Mouse (Mus musculus) natural killer cell, adult 2 months (primary cell): ENCODE measurements around the gene Ints4.
"Not testable (repeated sequence)": the region's sequence is repeated elsewhere in the genome, so short reads cannot be mapped to it uniquely, and the experiment has no call there.

Source experiments
- DNase-seq, 2 experiments: peaks; one replicate each; pipeline ENCODE4 v3.0.0; 2022; ENCODE audit warnings: low spot score in 2 of 2

Gene Ints4

DNA sequence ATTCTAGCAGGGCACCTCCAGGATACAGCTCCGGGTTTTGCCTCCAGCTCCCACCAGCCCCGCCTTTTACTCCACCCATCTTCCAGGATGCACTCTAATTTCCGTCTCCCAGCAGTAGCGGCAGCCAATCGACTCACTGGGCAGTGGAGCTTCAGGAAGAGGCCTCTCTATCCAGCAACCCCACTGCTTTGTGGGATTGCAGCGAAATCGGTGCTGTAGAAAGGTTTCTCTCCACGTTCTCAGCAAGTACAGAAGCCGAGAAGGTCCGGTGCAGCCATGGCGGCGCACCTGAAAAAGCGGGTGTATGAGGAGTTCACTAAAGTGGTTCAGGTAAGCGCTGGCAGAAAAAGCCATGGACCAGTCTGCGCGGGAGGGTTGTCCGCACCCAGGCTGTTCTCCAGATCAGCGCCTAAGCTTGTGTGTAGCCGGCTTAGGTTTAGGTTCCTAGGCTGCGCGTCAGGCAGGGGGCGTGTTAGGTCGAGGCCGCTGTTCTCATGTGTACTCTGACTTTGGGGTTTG, at the start of gene Ints4:
Ints4 (plus strand) TSS at position 136 of the 519 bp plus-strand sequence.
- peak; percentile 75 to 84 for DNase-seq

DNA sequence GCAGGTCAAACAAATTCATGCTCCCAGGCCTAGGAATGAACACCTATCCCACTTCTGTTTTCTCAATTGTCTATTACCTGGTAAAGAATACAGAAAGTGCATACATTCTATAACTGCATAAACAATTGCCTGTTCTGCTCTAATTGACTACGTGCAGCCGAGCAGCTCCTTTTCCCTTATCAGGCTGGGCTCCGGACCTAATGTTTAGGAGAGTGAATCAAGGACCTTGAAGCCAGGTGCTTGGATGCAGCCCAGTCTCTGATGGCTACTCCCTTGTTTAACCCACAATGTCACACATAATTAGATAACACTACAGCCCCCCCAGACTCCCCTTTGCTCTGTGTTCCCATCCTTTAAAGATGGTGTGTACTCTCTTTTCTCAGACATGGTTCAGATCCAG, 47.2 kb upstream of the Ints4 start:
- DNase-seq = not testable (repeated sequence)

DNA sequence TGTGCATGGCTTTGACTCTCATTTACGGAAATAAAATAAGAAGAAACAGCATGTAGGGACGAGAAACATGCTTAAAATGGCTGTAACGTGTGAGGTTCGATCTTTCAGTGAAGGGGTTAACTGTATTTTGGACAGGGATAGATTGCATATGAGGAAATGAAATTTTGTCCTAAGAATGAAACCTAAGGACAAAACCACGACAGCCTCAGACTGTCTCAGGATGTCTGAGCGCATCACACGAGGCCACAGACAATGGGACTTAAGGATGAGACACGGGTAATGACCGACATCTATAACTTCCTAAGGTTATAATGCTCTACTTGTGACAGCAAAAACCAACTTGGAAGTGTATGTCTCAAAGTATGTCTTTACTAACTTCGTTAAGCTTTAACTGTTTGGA, 46.2 kb upstream of the Ints4 start:
- no peak for DNase-seq

DNA sequence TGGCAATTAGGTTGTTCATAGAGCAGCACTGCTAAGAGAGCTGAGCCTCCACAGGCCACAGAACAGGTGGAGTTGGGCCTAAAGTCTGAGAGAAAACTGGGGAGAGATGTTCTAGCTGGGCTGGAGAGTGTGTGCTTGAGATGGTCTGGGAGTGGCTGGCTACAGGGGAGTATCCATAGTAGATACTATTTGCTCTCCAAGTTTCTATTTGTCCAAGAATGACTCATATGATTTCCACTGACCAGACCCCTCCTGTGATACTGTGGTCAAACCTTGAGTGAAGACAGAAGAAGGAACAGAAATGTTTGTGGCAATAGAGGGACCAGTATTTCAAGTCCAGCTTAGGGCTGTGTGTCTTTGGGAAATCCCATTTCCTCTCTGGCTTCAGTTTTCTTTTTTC, 41.8 kb upstream of the Ints4 start:
- DNase-seq = no peak

DNA sequence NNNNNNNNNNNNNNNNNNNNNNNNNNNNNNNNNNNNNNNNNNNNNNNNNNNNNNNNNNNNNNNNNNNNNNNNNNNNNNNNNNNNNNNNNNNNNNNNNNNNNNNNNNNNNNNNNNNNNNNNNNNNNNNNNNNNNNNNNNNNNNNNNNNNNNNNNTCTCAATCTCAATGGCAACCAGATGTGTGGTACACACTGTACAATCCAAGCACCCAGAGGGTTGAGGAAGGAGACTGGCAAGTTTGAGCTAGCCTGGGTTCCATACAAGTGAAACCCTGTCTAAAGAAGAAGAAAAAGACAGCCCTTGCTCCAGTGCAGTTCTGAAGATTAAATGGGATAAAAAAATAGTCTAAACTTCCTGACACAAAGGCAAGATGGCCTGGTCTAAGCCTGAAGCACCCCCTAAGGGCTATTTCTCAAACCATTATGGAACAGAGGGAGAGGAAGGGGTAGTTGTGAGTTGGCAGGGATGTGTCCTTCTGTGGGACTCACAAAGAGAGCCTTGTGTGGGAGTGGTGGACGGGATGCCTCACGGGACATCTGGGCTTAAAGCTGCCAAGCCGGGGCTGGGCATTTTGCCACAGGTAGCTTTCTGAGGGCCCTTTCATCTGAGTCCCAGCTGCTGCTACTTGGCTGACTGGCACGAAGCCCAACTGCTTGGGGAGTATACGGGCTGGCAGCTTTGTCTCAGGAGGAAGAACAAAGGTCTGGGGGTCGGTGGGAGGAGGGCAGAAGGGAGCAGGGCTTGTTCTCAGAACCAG, 34.4 kb upstream of the Ints4 start:
- DNase-seq = no peak

DNA sequence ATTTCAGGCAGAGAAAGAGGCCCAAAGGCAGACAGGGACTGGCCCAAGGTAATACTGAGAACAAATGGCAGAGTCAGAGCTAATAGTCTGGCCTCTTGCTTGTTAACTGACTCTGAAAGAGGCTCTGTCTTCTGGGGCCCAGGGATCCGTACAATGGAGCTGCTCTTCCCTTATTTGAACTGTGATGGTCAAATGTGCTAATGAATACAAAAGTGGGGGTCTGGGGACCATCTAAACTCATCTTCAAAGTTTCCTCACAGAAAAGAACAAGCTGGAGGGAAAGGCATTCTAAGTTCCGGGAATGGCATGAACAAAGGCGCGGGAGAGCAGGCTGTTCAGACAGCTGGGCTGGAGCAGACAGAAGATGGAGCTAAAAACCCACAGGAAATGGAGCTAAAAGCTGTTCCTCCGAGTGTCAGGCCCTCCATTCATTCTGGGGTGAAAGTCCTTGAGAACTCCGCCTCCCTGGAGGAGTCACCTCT, 33.7 kb upstream of the Ints4 start:
- DNase-seq = no peak

DNA sequence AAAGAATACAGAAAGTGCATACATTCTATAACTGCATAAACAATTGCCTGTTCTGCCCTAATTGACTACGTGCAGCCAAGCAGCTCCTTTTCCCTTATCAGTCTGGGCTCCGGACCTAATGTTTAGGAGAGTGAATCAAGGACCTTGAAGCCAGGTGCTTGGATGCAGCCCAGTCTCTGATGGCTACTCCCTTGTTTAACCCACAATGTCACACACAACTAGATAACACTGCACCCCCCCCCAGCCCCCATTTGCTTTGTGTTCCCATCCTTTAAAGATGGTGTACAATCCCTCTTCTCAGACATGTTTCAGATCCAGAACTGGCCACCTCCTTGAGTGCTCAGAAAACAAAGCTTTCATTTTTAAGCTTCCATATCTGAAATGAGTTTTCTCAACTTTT, 29.7 kb upstream of the Ints4 start, which contains the start of gene Kctd14:
Kctd14 (plus strand) TSS at position 301 of the 400 bp plus-strand sequence.
- DNase-seq = not testable (repeated sequence)

DNA sequence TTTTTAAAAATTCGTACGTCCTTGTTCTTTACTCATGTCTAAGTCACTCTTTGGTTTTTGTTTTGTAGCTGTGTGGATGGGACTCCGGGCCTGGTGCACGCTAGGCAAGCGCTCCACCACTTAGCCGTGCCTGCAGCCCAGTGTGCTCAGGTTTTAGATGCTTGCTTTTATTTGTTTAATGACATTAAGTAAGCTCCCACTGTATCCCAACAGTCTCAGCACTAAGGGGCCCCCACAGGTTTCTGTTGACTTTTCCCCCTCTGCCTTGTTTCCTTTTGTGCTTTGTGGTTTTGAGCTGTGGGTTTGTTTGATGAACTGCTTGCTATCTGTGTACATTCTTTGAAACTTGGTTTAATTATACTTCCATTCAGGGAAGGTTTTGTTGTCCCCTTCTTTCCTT, 28.6 kb upstream of the Ints4 start:
- no peak for DNase-seq

DNA sequence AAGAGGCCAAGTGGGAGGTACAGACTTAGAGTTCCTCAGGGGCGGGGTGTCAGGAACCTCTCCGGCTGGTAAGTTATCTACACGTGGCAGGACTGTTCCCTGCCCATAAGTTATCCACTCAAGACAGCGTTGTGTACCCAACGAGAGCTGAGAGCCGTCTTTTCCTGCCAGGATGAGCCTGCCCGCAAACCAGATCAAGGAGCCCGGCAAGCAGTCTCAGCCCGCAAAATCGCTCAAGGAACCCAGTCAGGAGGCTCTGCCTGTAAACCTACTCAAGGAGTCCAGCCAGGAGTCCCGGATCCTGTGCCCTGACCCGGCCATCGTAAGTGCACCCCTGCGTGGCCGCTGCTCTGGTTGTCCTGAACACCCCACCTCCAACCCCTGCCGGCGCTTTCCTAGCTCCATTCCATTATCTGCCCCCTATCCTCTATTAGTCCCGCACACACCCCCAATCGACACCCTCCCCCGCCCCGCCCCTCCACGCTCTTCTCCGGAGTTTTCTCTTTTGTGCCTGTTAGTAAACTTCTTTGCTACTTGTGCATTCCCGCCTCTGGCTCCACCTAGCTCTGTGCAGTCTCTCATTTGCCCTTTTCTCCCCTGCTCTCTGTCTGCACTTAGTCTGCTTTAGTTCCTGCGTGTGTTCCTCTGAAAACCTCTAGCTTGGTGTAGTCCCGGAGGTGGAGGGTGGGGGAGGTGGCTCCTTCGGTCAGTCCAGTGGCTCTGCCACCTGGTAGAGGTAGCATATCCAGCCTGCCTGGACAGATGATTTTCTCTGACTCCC, 27.4 kb upstream of the Ints4 start:
- peak; percentile 4 to 7 for DNase-seq

DNA sequence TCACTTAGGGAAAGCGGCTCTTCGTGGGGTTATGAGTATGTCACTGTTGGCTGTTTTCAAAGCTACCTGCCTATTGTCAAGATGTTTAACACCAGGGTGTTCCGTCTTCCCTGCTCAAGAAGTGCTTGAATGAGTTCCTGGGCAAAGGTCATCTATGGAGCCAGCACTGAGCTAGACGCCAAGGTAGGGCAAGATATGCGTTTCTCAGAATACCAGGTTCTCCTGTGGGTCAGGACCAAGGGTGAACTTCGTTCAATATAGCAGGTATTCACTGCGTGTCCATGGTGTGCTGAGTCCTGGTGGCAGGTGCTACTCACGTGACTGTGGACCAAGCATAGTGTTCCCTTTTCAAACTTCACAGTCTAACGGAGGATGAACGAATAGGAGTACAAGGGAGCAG, 26.0 kb upstream of the Ints4 start:
- DNase-seq = no peak

DNA sequence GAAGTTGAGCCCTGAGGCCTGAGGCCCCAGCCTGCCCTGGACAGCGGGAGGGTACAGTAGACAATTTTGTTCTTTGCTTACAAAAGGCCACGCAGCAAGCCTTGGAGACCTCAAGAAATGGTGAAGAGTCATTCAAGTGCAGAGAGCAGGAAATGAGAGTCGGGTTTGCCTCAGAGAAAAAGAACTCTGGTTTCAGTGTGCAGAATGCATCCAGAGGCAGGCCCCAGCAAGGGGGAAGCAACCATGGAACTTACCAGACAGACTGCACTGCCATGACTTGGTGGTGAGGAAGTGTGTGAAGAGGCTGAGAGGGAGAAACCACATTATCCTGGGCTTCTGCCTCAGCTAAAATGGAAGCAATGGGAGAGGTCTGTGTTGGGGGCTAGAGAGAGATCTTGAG, 25.2 kb upstream of the Ints4 start:
- no peak for DNase-seq

DNA sequence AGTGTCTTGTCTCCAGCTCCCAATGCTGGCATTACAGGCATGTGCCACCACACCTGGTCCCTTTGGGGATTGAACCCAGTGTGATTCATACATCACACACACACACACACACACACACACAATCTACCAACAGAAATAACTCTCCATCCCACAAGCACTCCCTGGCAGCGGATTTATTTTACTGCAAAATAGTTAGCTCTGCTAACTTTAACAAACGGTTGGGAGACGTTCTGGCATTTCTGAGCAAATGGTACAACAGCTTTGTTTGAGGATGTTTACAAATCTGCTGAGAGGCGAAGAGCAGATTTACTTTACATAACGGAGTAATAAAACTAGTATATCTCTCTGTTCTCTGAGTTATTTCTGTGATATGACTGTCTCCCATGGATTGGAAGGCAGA, 7.8 kb upstream of the Ints4 start:
- no peak for DNase-seq

DNA sequence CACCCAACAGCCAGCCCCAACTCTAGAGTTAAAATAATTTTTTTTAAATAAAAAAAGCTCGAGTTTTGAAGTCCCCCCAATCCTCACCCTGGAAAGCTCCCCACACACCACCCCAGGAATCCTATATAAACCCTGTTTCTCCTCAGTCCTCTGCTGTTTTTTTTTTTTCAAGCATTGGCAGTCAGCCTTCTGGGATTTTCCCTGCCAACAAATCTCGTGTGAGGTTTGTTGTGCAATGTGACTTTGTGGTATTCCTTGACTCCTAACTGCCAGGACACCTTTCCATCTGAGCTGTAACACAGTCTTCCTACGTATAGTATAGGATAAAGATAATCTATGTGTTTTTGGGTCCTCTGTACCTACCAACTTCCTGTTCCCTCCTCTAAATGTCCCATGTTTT, 1.4 kb upstream of the Ints4 start:
- DNase-seq = no peak

DNA sequence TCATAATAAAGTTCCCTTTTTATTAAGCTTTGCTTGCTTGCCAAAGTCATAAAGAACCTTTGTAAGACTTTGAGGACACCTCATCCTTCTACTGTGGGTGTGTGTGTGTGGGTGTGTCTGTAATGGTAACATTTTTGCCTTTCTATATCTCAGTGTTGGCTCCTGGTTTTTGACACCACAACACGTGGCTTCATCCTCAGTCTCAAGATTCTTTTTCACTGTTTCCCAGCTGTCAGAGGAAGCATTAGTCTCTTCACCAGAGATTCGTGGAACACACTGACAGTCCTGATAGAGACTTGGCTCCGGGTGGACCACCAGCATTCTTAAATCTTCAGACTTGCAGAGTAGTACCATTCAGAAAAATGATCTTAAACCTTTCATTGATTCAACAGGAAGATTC, 466 bp upstream of the Ints4 start:
- no peak for DNase-seq

DNA sequence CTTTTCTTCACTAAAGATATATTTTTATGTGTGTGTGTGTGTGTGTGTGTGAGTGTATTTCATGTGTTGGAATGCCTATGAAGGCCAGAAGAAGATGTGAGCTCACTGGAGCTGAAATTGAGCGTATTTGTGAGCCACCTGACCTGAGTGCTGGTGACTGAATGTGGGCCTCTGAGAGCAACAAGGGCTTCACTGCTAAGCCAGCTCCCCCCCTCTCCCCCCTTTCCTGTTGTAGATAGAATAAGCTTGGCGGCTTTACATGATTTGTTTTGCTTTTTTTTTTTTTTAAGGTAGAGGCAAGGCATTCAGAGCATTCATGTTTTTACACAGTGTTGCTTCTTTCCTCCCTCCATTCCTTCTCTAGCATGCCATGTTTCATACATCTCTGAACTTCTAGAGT, 2.6 kb downstream of the Ints4 start:
- no peak for DNase-seq

DNA sequence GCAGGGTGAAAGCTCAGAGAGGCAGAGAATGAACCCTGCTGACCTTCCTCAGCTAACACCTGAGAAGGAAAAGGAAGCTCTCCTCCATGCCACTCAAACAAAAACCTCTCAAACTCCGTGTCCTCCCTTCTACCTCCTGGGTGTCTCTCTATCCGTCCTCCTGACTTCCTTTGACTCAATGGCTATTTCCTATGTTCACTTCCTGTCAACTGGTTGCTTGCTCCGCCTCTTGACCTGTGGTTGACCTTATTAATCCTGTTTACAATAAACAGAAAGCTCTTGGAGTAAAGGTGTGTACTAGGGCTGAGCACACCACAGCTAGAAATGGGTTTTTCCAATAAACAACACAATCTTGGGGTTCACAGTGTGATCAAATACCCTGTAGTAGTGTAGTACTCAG, 10.4 kb downstream of the Ints4 start:
- DNase-seq = no peak

DNA sequence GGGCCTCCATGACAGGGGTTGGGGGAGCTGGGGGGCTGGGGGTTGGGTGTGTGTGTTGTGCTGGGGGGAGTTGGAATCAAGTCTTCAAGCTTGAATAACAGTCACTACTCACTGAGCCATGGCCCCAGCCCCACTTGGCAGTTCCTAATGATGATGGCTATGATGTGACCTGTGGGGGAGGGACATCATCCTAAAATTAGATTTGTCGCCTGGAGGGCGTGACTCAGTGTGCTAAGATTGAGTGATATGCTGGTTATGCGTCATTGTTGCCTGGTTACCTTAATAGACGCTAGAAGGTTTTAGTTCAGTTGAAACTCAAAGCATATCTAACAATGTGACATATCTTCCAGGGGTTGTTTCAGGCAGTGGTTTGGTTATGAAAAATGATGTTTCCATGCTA, 11.7 kb downstream of the Ints4 start:
- peak in 1 of 2 experiments; percentile 3 for DNase-seq

DNA sequence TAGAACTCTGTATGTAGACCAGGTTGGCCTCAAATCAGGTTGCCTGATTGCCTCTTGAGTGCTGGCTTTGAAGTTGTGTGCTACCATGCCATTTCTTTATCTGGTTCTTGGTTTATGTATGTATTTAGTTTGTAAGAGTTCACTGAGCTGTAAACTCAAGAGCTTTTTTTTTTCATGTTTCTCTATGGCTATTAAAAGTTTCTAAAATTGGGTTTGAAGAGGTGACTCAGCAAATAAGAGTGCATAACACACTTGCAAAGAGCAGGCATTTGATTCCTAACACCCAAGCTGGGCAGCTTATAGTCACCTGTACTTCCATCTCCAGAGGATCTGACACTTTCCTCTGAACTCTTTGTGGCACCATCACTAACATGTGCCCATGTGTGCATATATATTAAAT, 14.3 kb downstream of the Ints4 start:
- DNase-seq = no peak

DNA sequence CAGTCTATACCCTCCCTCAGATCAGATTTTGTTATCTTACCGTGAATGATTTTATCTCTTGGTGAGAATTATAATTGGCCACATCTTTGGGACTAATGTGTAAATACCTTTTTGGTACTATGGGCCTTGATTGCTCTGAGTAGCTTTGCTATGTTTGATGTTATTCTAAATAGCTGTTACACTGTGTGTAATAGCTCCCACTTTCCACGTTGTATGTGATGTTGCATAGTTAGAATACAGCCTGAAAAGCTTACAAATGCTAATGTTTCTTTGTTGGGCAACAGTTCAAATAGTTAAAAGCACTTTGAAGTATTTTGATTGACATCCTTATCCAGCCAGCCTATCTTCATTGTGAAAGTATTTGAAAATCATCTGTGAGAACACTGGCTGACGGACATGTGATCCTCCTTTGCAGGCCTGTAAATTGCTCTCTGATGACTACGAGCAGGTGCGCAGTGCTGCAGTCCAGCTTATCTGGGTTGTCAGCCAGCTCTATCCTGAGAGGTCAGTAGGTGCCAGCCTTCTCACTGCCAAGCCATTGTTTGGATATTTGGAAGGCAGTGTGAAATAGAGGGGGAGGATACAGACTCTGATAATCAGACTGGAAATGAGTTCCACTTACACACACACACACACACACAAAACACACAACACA, 19.9 kb downstream of the Ints4 start:
- no peak for DNase-seq

DNA sequence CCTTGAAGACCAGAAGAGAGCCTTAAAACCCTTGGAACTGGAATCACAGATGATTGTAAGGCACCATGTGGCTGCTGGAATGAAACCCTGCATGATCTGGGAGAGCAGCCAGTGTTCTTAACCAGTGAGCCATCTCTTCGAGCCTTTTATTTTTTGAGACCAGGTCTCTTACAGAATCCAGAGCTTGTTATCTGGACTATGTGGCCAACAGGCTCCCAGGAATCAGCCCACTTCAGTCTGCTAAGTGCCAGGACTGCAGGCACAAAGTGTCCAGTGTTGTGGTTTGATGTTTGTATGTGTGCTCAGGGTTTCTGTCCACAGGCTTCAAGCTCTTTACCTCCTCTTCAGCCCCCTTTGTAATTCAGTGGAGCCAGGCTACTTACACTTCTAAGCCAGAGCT, 34.0 kb downstream of the Ints4 start:
- no peak for DNase-seq

DNA sequence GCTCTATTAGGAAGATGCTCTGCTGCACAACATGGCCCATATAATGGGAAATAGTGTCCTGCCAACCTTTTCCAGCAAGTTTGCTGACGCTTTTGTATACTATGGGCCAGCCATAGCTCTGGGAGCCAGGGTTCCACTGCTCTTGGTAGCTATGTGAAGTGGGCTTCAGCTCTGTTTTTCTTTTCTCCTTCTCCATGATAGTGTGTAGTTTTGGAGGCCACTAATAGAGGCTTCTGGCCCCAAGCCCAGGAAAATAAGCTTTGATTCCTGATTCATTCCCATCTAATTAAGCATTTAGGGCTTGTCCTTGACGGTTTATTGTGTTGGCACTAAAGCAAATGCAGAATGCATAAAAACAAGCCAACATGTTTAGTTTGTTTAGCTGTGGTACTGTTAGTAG, 39.2 kb downstream of the Ints4 start:
- DNase-seq = no peak

DNA sequence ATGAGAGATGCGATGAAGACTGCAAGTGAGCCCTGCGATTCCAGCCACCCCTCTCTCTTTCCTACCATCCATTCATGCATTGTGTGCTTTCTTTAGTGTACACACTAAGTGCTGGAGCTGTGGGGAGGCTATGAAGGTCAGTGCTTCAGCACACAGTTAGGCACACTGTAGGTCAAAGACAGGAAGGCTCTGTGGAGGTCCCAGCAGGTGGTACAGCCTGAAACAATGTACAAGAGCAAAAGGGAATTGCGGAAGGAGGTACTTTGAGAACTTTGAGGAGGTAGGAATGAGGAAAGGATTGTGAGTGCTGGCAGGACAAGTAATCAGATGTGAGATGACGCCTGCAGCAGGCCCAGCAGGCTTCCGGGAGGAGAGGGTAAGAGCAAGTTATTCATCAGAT, 54.8 kb downstream of the Ints4 start:
- DNase-seq = no peak
